Mouse (Mus musculus) hindbrain, embryonic 11.5 days (tissue): ENCODE results near the gene Psd. TPM values are rescaled to one million over a fixed set of nuclear protein-coding genes. Genes with fewer than 3 reads are reported as not detected.

ENCODE experiments used
- ATAC-seq: fragments of 200-750 bp; cut with Nextera tagmentation; 2 replicates; pipeline ENCODE4 v1.8.0; 2017; ENCODE audit warnings: mild to moderate bottlenecking, moderate TSS enrichment, moderate library complexity; ENCODE audit not compliant: low FRiP score
- DNase-seq: peaks from one replicate; pipeline ENCODE4 v3.0.0-alpha.2; 2015; ENCODE audit warnings: low spot score
- H3K27ac ChIP-seq: fragments of 300-500 bp; sonication (generic); 2 replicates; pipeline ENCODE4 v1.5.1; 2014; ENCODE audit warnings: mild to moderate bottlenecking, low read depth, low read length
- H3K27me3 ChIP-seq: fragments of 300-500 bp; sonication (generic); 2 replicates; pipeline ENCODE4 v1.6.1; 2014; ENCODE audit warnings: mild to moderate bottlenecking, low read length, moderate library complexity, mixed read lengths; ENCODE audit not compliant: control insufficient read depth, insufficient read depth
- H3K36me3 ChIP-seq: fragments of 300-500 bp; sonication (generic); 2 replicates; pipeline ENCODE4 v1.6.1; 2014; ENCODE audit warnings: mild to moderate bottlenecking, low read length, moderate library complexity, mixed read lengths; ENCODE audit not compliant: control insufficient read depth, insufficient read depth
- H3K4me1 ChIP-seq: fragments of 300-500 bp; sonication (generic); replicated peaks from 2 replicates; pipeline ENCODE4 v1.6.1; 2014; ENCODE audit warnings: low read length, mixed read lengths; ENCODE audit not compliant: control insufficient read depth, insufficient read depth
- H3K4me2 ChIP-seq: fragments of 300-500 bp; sonication (generic); replicated peaks from 2 replicates; pipeline ENCODE4 v1.6.1; 2014; ENCODE audit warnings: mild to moderate bottlenecking, low read depth, low read length
- H3K4me3 ChIP-seq: fragments of 300-500 bp; sonication (generic); 2 replicates; pipeline ENCODE4 v1.5.1; 2014; ENCODE audit warnings: low read depth, low read length
- H3K9ac ChIP-seq: fragments of 300-500 bp; sonication (generic); 2 replicates; pipeline ENCODE4 v1.6.1; 2014; ENCODE audit warnings: low read depth, low read length
- H3K9me3 ChIP-seq: fragments of 300-500 bp; sonication (generic); 2 replicates; pipeline ENCODE4 v1.6.1; 2016; ENCODE audit warnings: low read length; ENCODE audit not compliant: control insufficient read depth
- WGBS: fragments of 180-500 bp; shearing (Covaris S2); extraction: QIAGEN DNeasy Blood & Tissue Kit; methylation state at CpG from one replicate; pipeline ENCODE4 v1.1.7; 2014; 5-methylcytosine and 5-hydroxymethylcytosine counted together
- polyA plus RNA-seq: library from polyadenylated mRNA; unstranded; fragments of >200 nt; fragmentation: Nextera tagmentation; extraction: Ambion mirVana; gene quantifications from 2 replicates; pipeline ENCODE4 v1.2.1, GENCODE M21; 2014

Psd gene
- polyA plus RNA-seq, 1 experiment from 2014 or later, result 11.9 TPM

DNA sequence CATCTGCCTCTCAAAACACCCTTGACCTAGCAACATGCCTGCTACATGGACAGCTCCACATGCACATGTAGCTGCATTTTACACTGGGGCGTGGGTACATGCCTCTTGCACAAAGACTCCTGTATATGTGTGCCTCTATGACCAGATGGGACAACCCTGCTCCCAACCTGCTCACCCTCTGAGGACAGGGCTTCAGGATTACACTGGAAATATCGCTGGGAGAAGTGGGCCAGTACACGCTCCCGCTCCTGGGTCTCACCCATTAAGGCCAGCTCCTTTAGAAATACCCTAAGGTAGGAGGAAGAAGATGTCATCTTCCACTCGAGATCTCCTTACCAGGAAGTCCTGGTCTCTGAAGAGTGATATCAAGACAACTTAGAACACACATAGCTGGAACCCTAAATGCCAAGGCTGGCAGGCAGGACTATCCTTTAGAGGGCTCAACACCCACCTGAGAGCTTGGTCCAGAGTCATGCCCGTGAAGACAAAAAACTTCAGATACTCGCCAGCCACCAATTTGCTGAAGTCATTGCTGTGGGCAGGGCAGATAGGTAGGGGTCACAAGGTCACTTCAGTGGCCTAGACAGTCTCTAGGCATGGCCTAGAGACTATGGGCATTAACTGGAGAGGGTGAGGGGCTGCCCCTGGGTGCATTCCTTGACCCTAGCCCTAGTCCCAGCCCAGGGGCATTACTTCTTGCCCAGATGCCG, 6.7 kb downstream of the Psd start:
- no peaks in the 10 kb centered on the region for H3K36me3 ChIP-seq
- H3K27me3 ChIP-seq, result peaks cover 72% of the 10 kb centered on the region
- H3K4me2 ChIP-seq, result no peak overlapping the region
- DNase-seq, result no peak
- no peak overlapping the region for H3K9ac ChIP-seq
- 83% methylated on average over 8 of the region's 8 CpGs for WGBS
- peaks cover 20% of the 10 kb centered on the region for H3K4me1 ChIP-seq
- no peak overlapping the region for H3K27ac ChIP-seq
- no peaks in the 10 kb centered on the region for H3K9me3 ChIP-seq
- H3K4me3 ChIP-seq, result no peak overlapping the region
- no peak for ATAC-seq

DNA sequence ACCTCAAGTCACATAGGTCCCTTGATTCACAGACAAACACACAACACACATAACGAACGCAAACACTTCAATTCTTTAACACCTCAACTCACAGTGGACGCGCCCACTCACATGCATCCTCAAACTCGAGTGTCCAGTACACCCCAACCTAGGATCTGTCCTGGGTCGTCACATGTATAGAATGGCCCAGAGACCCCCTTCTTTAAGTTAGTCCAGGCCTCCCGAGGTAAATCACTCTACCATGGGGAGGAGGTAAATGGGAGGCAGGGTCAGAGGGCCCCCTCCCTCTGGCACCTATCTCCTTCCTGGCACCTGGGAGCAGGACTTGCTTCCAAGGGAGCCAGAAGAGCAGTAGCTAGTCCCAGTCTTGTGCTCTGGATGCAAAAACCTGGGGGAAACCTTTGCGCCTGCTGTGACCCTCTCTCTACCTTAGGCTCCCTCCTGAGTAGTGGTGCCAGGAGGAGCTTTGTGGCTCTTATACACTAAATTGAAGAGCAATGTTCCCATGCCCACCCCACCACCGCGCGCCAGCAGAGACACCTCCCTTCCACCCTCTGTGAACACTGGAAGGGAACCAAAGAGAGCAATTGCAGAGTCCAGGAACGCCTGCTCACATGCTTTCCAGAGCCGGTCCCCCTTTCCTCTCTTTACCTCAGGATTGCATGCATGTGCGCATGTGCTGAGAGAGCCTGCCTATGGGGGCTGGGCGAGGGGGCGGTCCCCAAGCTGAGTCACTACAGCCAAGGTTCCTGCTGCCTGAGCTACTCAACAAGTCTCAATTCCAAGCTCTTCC, 8.2 kb downstream of the Psd start:
- Histone ChIP-seq H3K9me3 (no peaks in the 10 kb centered on the region), H3K36me3 (no peaks in the 10 kb centered on the region), H3K27me3 (peaks cover 78% of the 10 kb centered on the region), H3K4me2 (no peak overlapping the region), H3K9ac (no peak overlapping the region), H3K4me1 (peaks cover 20% of the 10 kb centered on the region), H3K4me3 (no peak overlapping the region), H3K27ac (peak overlapping the region; percentile 17; the same call in 1 of the 2 replicates)
- WGBS, result 12% methylated on average over 16 of the region's 16 CpGs
- DNase-seq (peak; percentile 68), ATAC-seq (no peak)

DNA sequence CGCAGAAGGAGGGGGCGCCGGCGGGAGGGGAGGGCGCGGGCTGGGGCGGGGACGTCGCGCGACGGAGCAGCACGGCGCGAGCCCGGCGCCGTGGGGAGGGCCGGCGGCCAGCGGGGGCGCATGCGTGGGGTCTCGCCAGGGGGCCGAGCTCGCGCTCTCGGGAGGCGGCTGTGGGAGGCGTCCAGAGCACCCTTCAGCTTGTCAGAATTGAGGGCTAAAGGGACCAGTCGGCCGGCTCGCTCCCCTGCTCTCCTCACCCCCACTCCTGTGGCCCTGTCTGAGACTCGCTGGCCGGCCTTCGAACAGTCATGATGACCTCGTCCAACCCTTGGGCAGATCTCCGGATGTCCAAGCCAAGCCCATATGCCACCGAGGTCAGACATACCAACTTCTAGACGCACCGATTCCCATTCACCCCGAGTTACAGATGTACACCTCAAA, 8.9 kb downstream of the Psd start:
- Histone ChIP-seq H3K9me3 (no peaks in the 10 kb centered on the region), H3K36me3 (no peaks in the 10 kb centered on the region), H3K27ac (no peak overlapping the region), H3K4me1 (peaks cover 20% of the 10 kb centered on the region), H3K4me3 (peak overlapping the region; percentile 38), H3K27me3 (peaks cover 77% of the 10 kb centered on the region), H3K9ac (peak overlapping the region; percentile 47; the same call in 1 of the 2 replicates), H3K4me2 (peak overlapping the region; percentile 58)
- WGBS, result 5% methylated on average over 18 of the region's 42 CpGs
- DNase-seq, result peak; percentile 33
- ATAC-seq, result no peak

DNA sequence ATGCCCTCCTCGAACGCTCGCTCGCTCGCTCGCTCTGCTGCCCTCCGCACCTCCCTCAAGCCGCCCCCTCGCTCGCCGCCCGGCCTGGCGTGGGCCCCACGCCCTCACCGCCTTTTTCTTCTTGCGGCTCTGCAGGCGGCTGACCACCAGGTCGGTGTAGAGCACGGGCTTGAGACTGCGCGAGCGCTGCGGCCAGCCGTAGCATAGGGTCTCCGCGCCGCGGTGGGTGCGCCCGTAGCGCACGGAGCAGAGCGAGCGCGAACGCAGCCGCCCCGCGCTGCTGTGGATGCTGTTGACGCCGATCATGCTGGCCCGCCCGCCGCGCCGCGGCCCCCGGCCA, 9.4 kb downstream of the Psd start:
- peak overlapping the region; percentile 38 for H3K4me3 ChIP-seq
- peak overlapping the region; percentile 47 for H3K9ac ChIP-seq
- no peaks in the 10 kb centered on the region for H3K9me3 ChIP-seq
- H3K27me3 ChIP-seq, result peaks cover 75% of the 10 kb centered on the region
- ATAC-seq (no peak), DNase-seq (peak; percentile 41)
- 0 out of 2 replicates have a peak overlapping the region, but pooled peaks have one; percentile 10 for H3K27ac ChIP-seq
- H3K36me3 ChIP-seq, result no peaks in the 10 kb centered on the region
- WGBS, result 2% methylated on average over 29 of the region's 48 CpGs
- peaks cover 20% of the 10 kb centered on the region for H3K4me1 ChIP-seq
- H3K4me2 ChIP-seq, result peak overlapping the region; percentile 58

DNA sequence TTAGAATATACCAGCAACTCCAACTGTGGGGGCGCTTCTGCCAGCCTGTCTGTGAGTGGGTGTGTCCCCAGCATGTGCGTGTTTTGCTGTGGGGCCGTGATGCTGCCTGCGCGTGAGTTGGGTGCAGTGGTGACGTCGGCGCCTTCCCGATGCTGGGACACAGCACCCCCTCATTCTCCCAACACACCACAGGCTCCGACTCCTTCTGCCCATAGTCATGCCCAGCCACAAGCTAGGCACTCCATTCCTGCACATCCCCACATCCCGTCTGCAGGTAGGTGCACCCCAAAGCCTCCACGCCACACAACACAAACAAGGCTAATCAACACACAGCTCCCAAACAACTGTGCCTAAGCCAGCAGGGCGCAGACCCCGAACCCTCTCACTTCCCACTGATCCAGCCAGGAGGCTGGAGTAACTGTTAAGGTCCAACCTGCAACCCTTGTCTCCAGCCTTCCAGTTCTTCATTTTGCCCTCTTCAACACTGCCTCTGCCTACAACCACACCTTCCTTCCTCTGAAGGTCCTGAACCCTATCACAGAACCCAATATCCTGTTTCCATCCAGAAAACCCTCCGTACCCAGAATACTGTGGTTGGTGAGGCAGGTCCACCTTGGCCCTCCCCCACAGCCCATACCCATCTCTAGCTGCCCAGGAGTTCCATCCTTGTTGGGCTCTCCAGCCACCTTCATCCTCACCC, 10.0 kb downstream of the Psd start:
- H3K4me1 ChIP-seq, result peaks cover 15% of the 10 kb centered on the region
- DNase-seq, result no peak
- H3K4me2 ChIP-seq, result peak overlapping the region; percentile 58
- peak overlapping the region; percentile 47; the same call in 1 of the 2 replicates for H3K9ac ChIP-seq
- ATAC-seq, result no peak
- no peaks in the 10 kb centered on the region for H3K9me3 ChIP-seq
- WGBS, result 40% methylated on average over 15 of the region's 15 CpGs
- peaks cover 75% of the 10 kb centered on the region for H3K27me3 ChIP-seq
- no peaks in the 10 kb centered on the region for H3K36me3 ChIP-seq
- H3K4me3 ChIP-seq, result peak overlapping the region; percentile 38
- no peak overlapping the region for H3K27ac ChIP-seq

DNA sequence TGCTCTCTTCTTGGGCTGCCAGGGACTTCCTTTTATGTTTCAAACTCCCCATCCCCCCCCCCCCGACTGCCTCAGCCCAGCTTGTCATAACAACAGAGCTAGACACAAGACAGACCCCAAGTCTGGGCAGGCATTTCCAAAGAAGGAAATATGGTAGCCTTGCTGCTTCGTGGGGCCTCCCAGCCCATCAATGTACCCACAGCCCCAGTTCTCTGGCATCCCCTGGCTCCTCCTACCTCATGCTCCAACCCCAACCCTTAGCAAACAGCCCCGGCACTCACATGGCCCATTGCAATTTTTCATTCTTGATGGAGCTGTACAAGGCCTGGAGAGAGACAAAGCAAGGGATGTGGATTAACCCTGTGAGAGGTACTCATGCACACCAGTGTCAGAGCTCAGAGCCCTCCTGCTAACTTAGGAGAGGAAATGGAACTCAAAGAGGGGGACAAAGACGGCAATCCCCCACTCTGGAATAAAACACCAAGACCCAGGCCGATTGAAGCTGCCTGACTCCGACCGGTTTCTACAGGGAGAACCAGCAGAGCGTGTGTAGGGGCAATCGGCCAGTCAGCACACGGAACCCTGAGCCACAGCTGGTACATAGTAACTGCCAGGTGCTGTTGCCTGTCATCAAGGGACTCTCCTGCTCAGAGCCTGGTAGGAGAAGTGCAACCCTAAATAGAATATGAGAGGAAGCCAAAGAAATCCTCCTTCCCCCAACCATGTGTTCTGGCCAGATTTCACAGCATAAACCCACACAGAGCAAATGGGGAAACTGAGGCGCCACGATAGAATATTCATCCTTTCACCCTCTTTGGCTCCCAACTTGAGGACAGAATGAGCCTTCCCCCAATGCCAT, 11.0 kb downstream of the Psd start:
- Histone ChIP-seq H3K36me3 (no peaks in the 10 kb centered on the region), H3K27ac (no peak overlapping the region), H3K9ac (no peak overlapping the region), H3K4me3 (no peak overlapping the region), H3K9me3 (no peaks in the 10 kb centered on the region), H3K27me3 (peaks cover 75% of the 10 kb centered on the region), H3K4me2 (no peak overlapping the region), H3K4me1 (peaks cover 7% of the 10 kb centered on the region)
- WGBS, result 60% methylated on average over 12 of the region's 12 CpGs
- no peak for ATAC-seq
- DNase-seq, result no peak

DNA sequence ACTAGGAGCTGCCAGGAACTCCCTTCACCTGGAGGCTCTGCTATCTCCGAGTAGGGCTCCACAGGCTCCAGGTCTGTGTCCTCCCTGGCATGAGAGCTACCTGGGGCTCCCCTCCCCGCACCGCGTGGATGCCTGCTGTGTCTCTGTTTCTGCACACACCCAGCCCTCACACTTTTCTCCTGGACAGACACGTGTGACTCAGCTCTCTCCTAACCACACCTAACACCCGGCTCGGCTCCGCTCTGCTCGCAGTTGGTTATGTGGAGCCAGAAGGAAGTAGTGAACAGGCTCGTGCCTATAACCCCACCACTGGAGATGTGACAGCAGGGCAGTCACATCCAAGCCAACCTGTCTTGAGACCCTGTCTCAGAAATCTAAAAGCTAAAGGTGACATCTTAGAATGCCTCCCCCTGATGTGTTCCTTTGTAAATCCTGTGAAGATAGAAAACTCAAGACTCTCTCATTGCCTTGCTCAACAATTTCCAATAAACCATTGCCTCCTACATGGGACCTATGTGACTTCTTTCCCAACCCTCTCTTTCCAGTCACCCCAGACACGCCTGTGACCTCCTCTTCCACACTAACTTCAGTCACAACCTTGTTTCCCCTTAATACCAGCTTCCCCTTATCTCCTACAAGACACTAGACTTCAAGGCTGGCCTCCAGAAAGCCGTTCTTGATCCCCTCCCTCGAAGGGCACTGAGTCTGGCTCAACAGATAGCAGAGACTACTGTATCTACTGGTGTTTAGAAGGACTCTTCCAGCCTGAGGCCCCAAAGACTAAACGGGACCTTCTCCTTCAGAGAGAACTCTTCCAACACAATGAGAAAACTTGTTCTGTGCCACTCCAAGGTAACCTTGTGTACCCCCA, 11.8 kb downstream of the Psd start:
- no peak overlapping the region for H3K27ac ChIP-seq
- H3K36me3 ChIP-seq, result no peaks in the 10 kb centered on the region
- ATAC-seq (no peak), DNase-seq (no peak)
- H3K9ac ChIP-seq, result no peak overlapping the region
- H3K4me1 ChIP-seq, result 0 out of 2 replicates have a peak, but pooled peaks cover 2% of the 10 kb centered on the region
- H3K27me3 ChIP-seq, result peaks cover 69% of the 10 kb centered on the region
- H3K4me3 ChIP-seq, result no peak overlapping the region
- 46% methylated on average over 14 of the region's 14 CpGs for WGBS
- H3K9me3 ChIP-seq, result no peaks in the 10 kb centered on the region
- no peak overlapping the region for H3K4me2 ChIP-seq
